9 mouse cellular contexts compared by ENCODE assay signal in genomic region chr5:28451053-28451638, GRCm38 (mm10). TPM values are rescaled to one million over a fixed set of nuclear protein-coding genes. Genes with fewer than 3 reads are reported as not detected.
DNase-seq lines count a peak whose midpoint lies in the region; ATAC-seq and TF ChIP-seq lines count a peak whose summit lies in the region.
"Had no signal": no experiment of that assay in that cellular context is flagged by ENCODE, and none has a peak within 500 bp of the region (broad histone marks: within the 10 kb centered on the region; RNA-seq: fewer than 3 reads in every experiment).

No protein-coding gene starts in this region.

- no peaks in the 10 kb centered on the region for H3K79me2 ChIP-seq in CH12.LX (replicated peaks; ENCODE audit: control insufficient read depth, extremely low read depth, insufficient read depth, poor library complexity, severe bottlenecking)

- H3K9me3 ChIP-seq in CH12.LX (replicated peaks; ENCODE audit: low read length) = no peaks in the 10 kb centered on the region
- no peaks in the 10 kb centered on the region for H3K9me3 ChIP-seq in heart, embryonic 14.5 days (ENCODE audit: control insufficient read depth, low read length)
- H3K9me3 ChIP-seq in liver, postnatal 0 days (ENCODE audit: low read length) = no peaks in the 10 kb centered on the region

- 34% methylated on average over 6 of the region's 6 CpGs for WGBS in heart, embryonic 14.5 days
- 29% methylated on average over 6 of the region's 6 CpGs for WGBS in liver, postnatal 0 days (ENCODE audit: insufficient replicate concordance)
- 33% methylated on average over 6 of the region's 6 CpGs for WGBS in olfactory bulb, adult 2 months
- 40% methylated on average over 6 of the region's 6 CpGs for WGBS in thymus, adult 2 months

- H3K9ac ChIP-seq in CH12.LX (ENCODE audit: insufficient read depth, low read depth) = no peak overlapping the region
- H3K9ac ChIP-seq in heart, embryonic 14.5 days (ENCODE audit: low read length) = no peak overlapping the region
- no peak overlapping the region for H3K9ac ChIP-seq in liver, postnatal 0 days (replicated peaks)

- no peaks in the 10 kb centered on the region for H3K27me3 ChIP-seq in CH12.LX (replicated peaks)
- peaks cover 17% of the 10 kb centered on the region for H3K27me3 ChIP-seq in heart, embryonic 14.5 days (ENCODE audit: control insufficient read depth, insufficient read depth, low read length)
- peaks cover 6% of the 10 kb centered on the region; the same call in 1 of the 2 replicates for H3K27me3 ChIP-seq in liver, postnatal 0 days (ENCODE audit: insufficient read depth, low read length)
- H3K27me3 ChIP-seq in thymus, adult 2 months (ENCODE audit: control insufficient read depth, insufficient read depth, low read length) = no peaks in the 10 kb centered on the region

- TF ChIP-seq EP300 in CH12.LX (IDR thresholded peaks at IDR 0.05; ENCODE audit: low read length) = no peak
- TF ChIP-seq EP300 in liver, postnatal 0 days (IDR thresholded peaks at IDR 0.05; ENCODE audit: low read depth) = no peak

- in situ Hi-C loops in CH12.LX (cut with MboI; ENCODE audit: low pct_ligation_motif_present, low pct_unique_long_range_greater_than_20kb, low sequenced_read_pairs) = loop anchor here (25.0 kb wide), 2 partner anchors 586 to 836 kb away; no protein-coding TSS in a partner anchor

- dilution Hi-C loops in CH12.LX (cut with MboI; ENCODE audit: extremely low pct_ligation_motif_present, extremely low pct_unique_long_range_greater_than_20kb, low sequenced_read_pairs) = no loop called here

- H3K4me3 ChIP-seq in CH12.LX (replicated peaks in 1 of 3; ENCODE audit: low read depth in 2 of 3, low read length in 2 of 3, poor library complexity in 1 of 3) = no peak overlapping the region
- no peak overlapping the region for H3K4me3 ChIP-seq in heart, embryonic 14.5 days (ENCODE audit: control insufficient read depth in 1 of 2, insufficient read depth in 1 of 2, low read depth in 1 of 2, low read length in 2 of 2)
- no peak overlapping the region for H3K4me3 ChIP-seq in liver, postnatal 0 days (ENCODE audit: low read depth, low read length)
- no peak overlapping the region for H3K4me3 ChIP-seq in olfactory bulb, adult 2 months (ENCODE audit: insufficient read depth, low read depth, low read length)
- H3K4me3 ChIP-seq in thymus, adult 2 months (ENCODE audit: control insufficient read depth, insufficient read depth, low read length) = no peak overlapping the region
- H3K4me3 ChIP-seq: erythroblast, embryonic 14.5 days had no signal

- no peaks in the 10 kb centered on the region for H3K36me3 ChIP-seq in CH12.LX (replicated peaks in 1 of 2; ENCODE audit: control insufficient read depth in 1 of 2, insufficient read depth in 1 of 2, low read length in 1 of 2)
- no peaks in the 10 kb centered on the region for H3K36me3 ChIP-seq in heart, embryonic 14.5 days (ENCODE audit: control insufficient read depth, insufficient read depth, low read length)
- no peaks in the 10 kb centered on the region for H3K36me3 ChIP-seq in liver, postnatal 0 days (replicated peaks; ENCODE audit: insufficient read depth, low read length)
- H3K36me3 ChIP-seq in thymus, adult 2 months (ENCODE audit: control insufficient read depth, insufficient read depth, low read length) = no peaks in the 10 kb centered on the region

- H3K4me2 ChIP-seq in CH12.LX (ENCODE audit: insufficient read depth, low read depth, poor library complexity, severe bottlenecking) = no peak overlapping the region
- no peak overlapping the region for H3K4me2 ChIP-seq in heart, embryonic 14.5 days (ENCODE audit: low read length)
- no peak overlapping the region for H3K4me2 ChIP-seq in liver, postnatal 0 days (ENCODE audit: low read depth, low read length)

- TF ChIP-seq CTCF in CH12.LX (conservative IDR thresholded peaks at IDR 0.05 in 1 of 2, IDR thresholded peaks at IDR 0.05 in 1 of 2; ENCODE audit: low read depth in 2 of 2, low read length in 2 of 2) = peak; percentile 74 to 90
- TF ChIP-seq CTCF in brain, embryonic 14.5 days (IDR thresholded peaks at IDR 0.05; ENCODE audit: borderline replicate concordance, extremely low read depth, insufficient read depth, insufficient read length) = peak; percentile 98
- TF ChIP-seq CTCF in liver, postnatal 0 days (IDR thresholded peaks at IDR 0.05; ENCODE audit: low read depth) = peak; percentile 97
- peak; percentile 97 for TF ChIP-seq CTCF in olfactory bulb, adult 2 months (IDR thresholded peaks at IDR 0.05; ENCODE audit: insufficient read depth, low read depth, low read length)
- peak; percentile 84 for TF ChIP-seq CTCF in thymus, adult 2 months (IDR thresholded peaks at IDR 0.05; ENCODE audit: borderline replicate concordance, control insufficient read depth, extremely low read depth, insufficient read depth, low read length, poor library complexity)

- peak; percentile 92 for TF ChIP-seq RAD21 in CH12.LX (IDR thresholded peaks at IDR 0.05; ENCODE audit: low read depth, low read length)

- DNase-seq in CH12.LX (ENCODE audit: extremely low read depth) = peak; percentile 71
- peak; percentile 91 for DNase-seq in brain, embryonic 14.5 days (ENCODE audit: low read depth)
- peak; percentile 74 to 83 for DNase-seq in kidney, postnatal 25 days
- peak; percentile 82 for DNase-seq in liver, postnatal 0 days
- DNase-seq in thymus, adult 2 months = peak; percentile 67

- no peak overlapping the region for H3K27ac ChIP-seq in CH12.LX (ENCODE audit: insufficient read depth, low read depth)
- no peak overlapping the region for H3K27ac ChIP-seq in heart, embryonic 14.5 days (replicated peaks in 1 of 2; ENCODE audit: control insufficient read depth in 1 of 2, insufficient read depth in 1 of 2, low read depth in 2 of 2, low read length in 2 of 2)
- no peak overlapping the region for H3K27ac ChIP-seq in liver, postnatal 0 days (ENCODE audit: low read depth)
- no peak overlapping the region for H3K27ac ChIP-seq in olfactory bulb, adult 2 months (ENCODE audit: insufficient read depth, low read depth, low read length)
- H3K27ac ChIP-seq in thymus, adult 2 months (ENCODE audit: control insufficient read depth, insufficient read depth, low read length) = no peak overlapping the region

- ATAC-seq in erythroid progenitor cell, adult 5-6 weeks (replicated peaks; ENCODE audit: low FRiP score, poor library complexity, severe bottlenecking) = 0 out of 2 replicates have a peak, but pooled peaks have one; percentile 49
- 0 out of 2 replicates have a peak, but pooled peaks have one; percentile 6 for ATAC-seq in heart, embryonic 14.5 days (ENCODE audit: insufficient number of reproducible peaks, insufficient read depth, low FRiP score, low read depth)
- ATAC-seq in liver, postnatal 0 days = no peak

- no peak for TF ChIP-seq POLR2A in CH12.LX (IDR thresholded peaks at IDR 0.05; ENCODE audit: low read depth, low read length)
- no peak for TF ChIP-seq POLR2A in brain, embryonic 14.5 days (IDR thresholded peaks at IDR 0.05; ENCODE audit: borderline replicate concordance, extremely low read depth, insufficient read depth, insufficient read length, poor library complexity, severe bottlenecking)
- TF ChIP-seq POLR2A in olfactory bulb, adult 2 months (IDR thresholded peaks at IDR 0.05; ENCODE audit: insufficient read depth, low read depth, low read length) = no peak
- TF ChIP-seq POLR2A in thymus, adult 2 months (IDR thresholded peaks at IDR 0.05; ENCODE audit: control insufficient read depth, extremely low read depth, insufficient read depth, low read length, poor library complexity) = no peak

- H3K4me1 ChIP-seq in CH12.LX (ENCODE audit: control insufficient read depth in 1 of 2, insufficient read depth in 2 of 2) = no peaks in the 10 kb centered on the region
- H3K4me1 ChIP-seq in heart, embryonic 14.5 days (ENCODE audit: control insufficient read depth in 2 of 2, insufficient read depth in 2 of 2, low read length in 2 of 2) = no peaks in the 10 kb centered on the region
- H3K4me1 ChIP-seq in liver, postnatal 0 days (ENCODE audit: insufficient read depth) = no peaks in the 10 kb centered on the region
- H3K4me1 ChIP-seq in olfactory bulb, adult 2 months (ENCODE audit: control insufficient read depth, insufficient read depth, low read length) = no peaks in the 10 kb centered on the region
- H3K4me1 ChIP-seq in thymus, adult 2 months (replicated peaks; ENCODE audit: control insufficient read depth, insufficient read depth, low read length) = no peaks in the 10 kb centered on the region

TF ChIP-seq in CH12.LX, 34 proteins besides CTCF, POLR2A, EP300 and RAD21:
- TF ChIP-seq MAFK (IDR thresholded peaks at IDR 0.05; ENCODE audit: insufficient replicate concordance, low read length) = peak; percentile 48; the same call in 1 of the 2 replicates
- no peak for TF ChIP-seq MEF2A (IDR thresholded peaks at IDR 0.05; ENCODE audit: borderline replicate concordance, low read depth, low read length)
- no peak for TF ChIP-seq HCFC1 (IDR thresholded peaks at IDR 0.05; ENCODE audit: low read depth, low read length)
- TF ChIP-seq ZNF384 (IDR thresholded peaks at IDR 0.05; ENCODE audit: low read depth, low read length) = no peak
- TF ChIP-seq GABPA (IDR thresholded peaks at IDR 0.05; ENCODE audit: insufficient replicate concordance, low read depth, low read length) = no peak
- no peak for TF ChIP-seq TCF12 (IDR thresholded peaks at IDR 0.05; ENCODE audit: low read depth, low read length)
- TF ChIP-seq SMC3 (IDR thresholded peaks at IDR 0.05; ENCODE audit: low read depth, low read length) = peak; percentile 78
- TF ChIP-seq ZC3H11A (IDR thresholded peaks at IDR 0.05; ENCODE audit: low read depth, low read length) = peak; percentile 44; the same call in 1 of the 2 replicates
- TF ChIP-seq E2F4 (IDR thresholded peaks at IDR 0.05; ENCODE audit: insufficient replicate concordance, low read depth, low read length) = no peak
TF ChIP-seq in CH12.LX: peak in this region for 3.

RNA-seq across cellular contexts. Expression of gene Shh, which starts 15.9 kb away (rescaled TPM):
- total RNA-seq in CH12.LX (2012; rRNA removed) (not detected in 2 replicates), CH12.LX (2014; rRNA removed) (not detected in 2 replicates)
- not detected in 2 replicates for polyA plus RNA-seq in CH12.LX (2012; ENCODE audit: insufficient read length, low read depth)
- polyA plus RNA-seq in brain, embryonic 14.5 days (2012; rRNA removed) = 6.0 and 6.6 TPM in 2 replicates
- not detected in 2 replicates for total RNA-seq in erythroid progenitor cell, adult 5-6 weeks (2015; ENCODE audit: low replicate concordance)
- total RNA-seq in erythroid progenitor cell, adult 5-6 weeks (2017; ENCODE audit: low replicate concordance) = not detected in 2 replicates
- not detected in 2 replicates for polyA plus RNA-seq in heart, embryonic 14.5 days (2014; fragmentation: Nextera tagmentation; extraction: Ambion mirVana)
- not detected in 2 replicates for polyA plus RNA-seq in liver, postnatal 0 days (2015; fragmentation: Nextera tagmentation; extraction: Ambion mirVana)
- not detected in 2 replicates for polyA plus RNA-seq in olfactory bulb, adult 2 months (2012; ENCODE audit: insufficient read depth, insufficient read length, low replicate concordance, missing spikeins)
- 0.05 TPM in 1 of 2 replicates, not detected in the other for polyA plus RNA-seq in thymus, adult 2 months (2012; rRNA removed)
